Mouse (Mus musculus) NIH3T3 (cell line): Measurements from ENCODE around the gene Ift43.

Experiments used
- DNase-seq: peaks from one replicate; pipeline ENCODE4 v3.0.0-alpha.2; 2012; ENCODE audit warnings: low read depth

Ift43 gene

DNA sequence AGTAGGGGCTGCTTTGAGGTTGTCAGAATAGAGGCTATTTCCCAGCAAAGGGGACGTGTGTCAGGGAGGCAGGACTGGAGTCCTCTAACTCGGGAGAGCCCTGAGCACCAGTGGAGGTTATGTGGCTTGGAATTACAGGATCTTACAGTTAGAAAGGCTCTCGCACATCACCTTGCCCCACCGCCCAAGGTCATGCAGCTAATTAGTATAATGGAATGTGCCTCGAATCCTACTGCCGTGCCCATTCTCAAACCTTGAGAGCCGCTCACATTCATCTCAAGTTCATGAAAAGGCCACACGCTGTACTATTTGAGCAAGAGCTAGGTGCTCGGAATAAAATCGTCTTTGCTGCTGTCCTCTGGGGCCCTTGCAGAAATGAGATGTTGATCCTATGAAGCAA is 47.4 kb downstream of the Ift43 start:
- no peak for DNase-seq

GRCm38 (mm10) chr12:86132799-86133198 is 50.5 kb downstream of the Ift43 start:
- peak; percentile 87 for DNase-seq

DNA sequence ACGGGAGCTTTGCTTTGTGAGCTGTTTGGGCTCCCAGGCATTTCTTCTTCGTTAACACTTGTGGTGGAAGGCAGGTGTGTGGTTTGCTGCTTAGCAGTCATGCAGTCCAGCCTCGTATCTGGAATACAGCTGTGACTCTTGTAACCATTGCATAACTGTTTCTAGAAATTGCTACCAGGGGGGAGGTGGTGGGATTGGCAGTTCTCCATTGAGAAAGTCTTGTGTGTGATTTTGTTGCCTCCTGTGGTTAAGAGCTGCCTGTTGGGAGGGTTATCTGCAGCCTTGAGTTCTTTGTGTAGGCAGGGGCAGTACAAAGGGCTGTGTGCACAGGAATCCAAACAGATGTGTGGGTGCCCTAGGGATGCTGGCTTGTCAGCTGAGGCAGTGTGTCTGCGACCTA is 53.4 kb downstream of the Ift43 start:
- DNase-seq = peak; percentile 56

- no peak for DNase-seq
Observed at GRCm38 (mm10) chr12:86138696-86139095, 56.4 kb downstream of the Ift43 start.

- DNase-seq = peak; percentile 37
Observed at GRCm38 (mm10) chr12:86142389-86142788, 60.0 kb downstream of the Ift43 start.

GRCm38 (mm10) chr12:86146246-86146645 is 63.9 kb downstream of the Ift43 start:
- no peak for DNase-seq

GRCm38 (mm10) chr12:86148271-86148670 is 65.9 kb downstream of the Ift43 start:
- no peak for DNase-seq

DNA sequence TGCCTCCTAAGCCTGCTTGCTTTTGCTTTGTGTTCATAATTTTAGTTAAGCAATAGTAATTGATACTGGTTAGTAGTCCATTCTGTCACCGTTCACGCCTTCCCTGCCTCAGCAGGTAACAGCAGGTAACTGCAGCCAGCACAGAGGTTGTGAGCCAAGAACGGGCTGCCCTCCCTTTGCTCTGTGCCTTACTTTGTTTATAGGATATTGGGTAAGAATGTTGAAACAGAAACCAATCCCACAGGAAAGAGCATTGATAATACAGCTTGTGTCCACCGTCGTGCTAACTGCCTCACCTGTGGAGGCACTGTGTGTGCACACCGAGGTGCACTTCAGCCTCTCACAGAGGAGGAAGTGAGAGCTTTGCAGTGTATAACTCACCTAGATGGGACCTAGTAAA is 66.7 kb downstream of the Ift43 start:
- DNase-seq = no peak

DNA sequence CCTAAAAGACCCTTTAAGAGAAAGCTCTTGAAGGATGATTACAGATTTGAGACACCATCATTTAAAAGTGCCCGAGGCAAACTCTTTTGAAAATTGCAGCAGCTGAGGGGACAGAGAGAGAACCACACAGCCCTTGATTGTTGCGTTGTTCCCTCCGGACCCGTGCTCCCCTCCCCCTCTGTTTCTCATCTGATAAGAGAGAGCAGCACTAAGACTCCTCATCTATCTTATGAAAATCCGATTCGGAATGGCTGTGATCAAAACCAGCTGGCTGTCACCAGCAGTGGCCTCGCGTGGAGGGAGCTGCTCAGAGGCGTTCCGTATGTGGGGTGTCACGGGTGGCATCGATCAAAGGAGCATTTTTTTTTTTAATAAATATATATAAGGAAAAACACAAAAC is 69.6 kb downstream of the Ift43 start:
- DNase-seq = no peak

- DNase-seq = no peak
Observed at GRCm38 (mm10) chr12:86153213-86153957, 71.0 kb downstream of the Ift43 start.

DNA sequence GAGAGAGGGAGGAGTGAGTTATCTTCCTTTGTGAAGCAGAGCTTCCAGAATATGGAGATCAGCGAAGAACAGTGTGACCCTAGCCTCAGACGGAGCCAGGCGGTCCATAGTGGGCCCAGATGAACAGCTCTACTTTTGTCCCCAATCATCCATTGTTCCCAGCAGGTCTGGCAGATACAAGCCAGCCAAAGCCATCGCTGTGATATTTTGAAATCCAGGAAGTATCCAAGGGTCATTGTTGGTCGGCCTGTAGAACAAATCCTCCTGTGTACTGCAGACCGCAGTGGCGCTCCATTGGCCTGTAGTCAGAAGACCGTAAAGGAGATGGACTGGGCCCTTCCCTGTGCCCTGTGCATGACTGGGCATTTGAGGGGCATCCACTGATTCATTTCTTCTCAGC is 72.8 kb downstream of the Ift43 start:
- DNase-seq = no peak

DNA sequence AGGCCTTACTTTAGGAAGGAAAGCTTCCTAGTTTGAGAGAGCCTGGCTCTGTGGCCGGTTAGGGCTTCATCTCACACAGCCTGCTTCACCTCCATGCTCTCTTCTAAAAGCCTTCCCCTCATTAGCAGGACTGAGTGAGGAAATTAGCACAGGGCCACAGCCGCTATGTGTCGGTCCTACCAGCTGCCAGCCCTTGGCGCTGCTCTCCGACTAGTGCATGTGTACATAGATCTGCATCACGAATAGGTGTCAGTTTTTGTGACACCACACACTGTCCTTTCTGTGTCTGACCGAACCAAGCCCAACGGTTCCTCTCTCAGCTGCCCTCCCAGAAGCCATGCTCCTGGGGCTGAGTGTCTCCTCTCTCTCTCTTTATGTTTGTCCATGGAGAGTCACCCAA is 74.8 kb downstream of the Ift43 start:
- no peak for DNase-seq

DNA sequence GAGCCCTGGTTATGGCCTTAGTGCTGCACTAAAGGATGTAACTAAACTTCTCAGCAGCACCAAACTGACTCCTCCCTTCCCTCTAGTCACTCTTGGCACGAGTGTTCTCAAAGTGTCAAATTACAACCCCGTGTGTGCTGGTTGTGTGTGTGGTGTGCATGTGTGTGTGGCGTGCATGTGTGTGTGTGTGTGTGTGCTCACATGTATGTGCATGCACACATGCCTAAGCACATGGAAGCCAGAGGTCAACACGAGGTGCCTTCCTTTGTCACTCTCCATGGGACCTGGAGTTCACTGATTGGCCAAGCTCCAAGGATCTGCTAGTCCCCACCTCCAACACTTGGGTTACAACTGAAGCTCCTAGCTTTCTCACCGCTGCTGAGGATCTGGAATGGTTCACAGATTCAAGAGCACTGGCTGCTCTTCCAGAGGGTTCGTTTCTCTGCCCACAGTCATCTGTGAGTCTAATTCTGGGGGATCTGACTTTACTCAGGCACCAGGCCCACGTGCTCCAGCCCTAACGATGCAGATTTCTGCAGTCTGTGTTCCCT is 75.6 kb downstream of the Ift43 start:
- DNase-seq = peak; percentile 79

GRCm38 (mm10) chr12:86158689-86159483 is 76.5 kb downstream of the Ift43 start:
- no peak for DNase-seq

DNA sequence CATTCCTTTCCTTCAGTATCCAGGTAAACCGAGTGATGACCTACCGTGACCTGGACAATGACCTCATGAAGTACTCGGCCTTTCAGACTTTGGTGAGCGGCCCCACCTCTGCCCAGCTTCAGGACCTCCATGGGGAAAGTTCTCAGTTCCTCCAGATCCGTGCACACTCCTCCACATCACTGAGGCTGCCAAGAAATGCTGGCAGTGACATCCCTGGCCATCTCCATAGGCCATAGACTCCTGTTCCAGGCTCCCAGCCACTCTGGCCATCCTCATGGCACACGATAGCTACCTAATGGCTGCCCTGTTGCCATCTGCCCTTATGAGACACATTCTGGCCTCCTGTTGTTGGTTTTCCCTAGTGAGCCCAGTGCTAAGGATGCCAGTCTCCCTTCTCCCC is 79.1 kb downstream of the Ift43 start:
- no peak for DNase-seq

- no peak for DNase-seq
Observed at GRCm38 (mm10) chr12:86161942-86162341, 79.6 kb downstream of the Ift43 start.

DNA sequence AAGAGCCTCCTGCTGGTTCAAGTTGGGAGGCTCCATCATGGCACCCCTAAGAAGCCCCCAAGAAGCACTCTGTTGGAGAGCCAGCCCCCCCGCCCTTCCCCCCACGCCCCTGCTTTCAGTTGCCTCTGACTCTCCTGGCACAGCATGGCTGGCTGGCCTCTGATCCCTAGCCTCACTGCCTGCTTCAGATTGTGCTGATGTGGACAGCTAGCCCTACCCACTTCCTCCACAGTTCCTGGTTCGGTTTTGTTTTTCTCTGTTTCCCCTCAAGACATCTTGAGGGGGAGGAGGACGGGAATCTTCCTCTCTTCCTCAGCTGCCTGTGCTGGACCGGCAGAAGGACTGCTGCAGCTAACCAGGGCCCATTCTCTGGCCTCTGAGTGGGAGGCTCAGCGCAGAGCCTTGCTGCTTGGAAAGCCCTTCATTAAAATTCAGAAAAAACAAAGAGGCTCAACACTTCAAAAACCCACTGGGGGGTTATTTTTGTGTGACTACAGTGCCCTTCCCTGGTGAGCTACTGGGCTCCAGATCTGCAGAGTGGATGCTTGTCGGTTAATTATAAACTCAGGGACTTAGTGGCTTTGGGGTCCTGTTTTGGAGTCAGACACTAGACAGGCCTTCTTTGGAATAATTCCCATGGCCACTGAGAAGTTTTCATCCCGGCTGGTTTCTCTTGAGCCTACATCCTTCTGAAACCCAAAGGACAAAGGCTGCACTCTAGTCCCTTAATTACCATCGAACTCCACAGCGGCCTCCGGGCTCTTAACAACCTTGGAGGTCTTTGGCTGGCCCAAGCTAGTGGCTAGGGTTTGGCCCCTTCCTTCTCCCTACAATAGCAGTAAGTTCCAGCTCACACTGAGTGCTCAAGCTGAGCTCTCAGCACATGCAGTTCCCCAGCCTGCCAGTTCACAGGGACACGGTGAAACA is 80.8 kb downstream of the Ift43 start:
- DNase-seq = no peak

GRCm38 (mm10) chr12:86166244-86166643 is 83.9 kb downstream of the Ift43 start:
- DNase-seq = peak; percentile 43

DNA sequence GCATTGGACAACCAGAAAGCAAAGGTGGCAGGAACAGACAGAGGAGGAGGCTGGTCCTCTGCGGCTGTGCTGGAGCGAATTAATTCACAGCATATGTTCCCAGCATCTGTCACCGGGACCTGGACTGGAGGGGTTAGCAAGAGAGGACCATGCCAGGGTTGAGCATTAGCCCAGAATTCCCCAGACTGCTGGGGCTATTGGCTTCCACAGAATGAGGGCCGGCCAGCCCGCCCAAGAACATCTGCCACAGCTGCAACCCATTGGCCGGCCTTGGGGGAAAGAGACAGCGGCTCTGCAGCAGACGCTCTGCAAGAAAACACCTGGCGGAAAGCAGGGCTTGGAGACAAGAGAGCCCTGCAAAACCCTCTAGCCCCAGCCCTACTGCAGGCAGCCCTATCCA is 84.7 kb downstream of the Ift43 start:
- DNase-seq = peak; percentile 18

- DNase-seq = peak; percentile 53
Observed at GRCm38 (mm10) chr12:86168712-86169111, 86.4 kb downstream of the Ift43 start.

DNA sequence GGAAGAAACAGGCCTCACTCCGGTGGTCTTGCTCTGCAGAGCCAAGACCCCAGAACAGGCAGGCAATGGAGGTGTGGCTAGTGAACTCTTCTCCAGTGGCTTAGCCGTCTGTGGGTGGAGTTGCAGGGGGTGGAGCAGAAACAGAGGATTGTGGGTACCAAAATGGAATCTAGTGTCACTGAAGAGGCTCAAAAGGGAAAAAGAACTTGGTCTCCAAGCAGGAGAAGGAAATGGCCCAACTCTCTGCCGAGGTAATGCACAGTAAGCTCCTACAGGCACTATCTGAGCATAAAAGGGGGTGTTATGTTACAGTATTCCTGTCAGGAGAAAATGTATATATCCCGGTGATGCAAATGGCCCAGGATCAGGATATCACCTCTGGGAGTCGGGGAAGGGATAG is 86.9 kb downstream of the Ift43 start:
- no peak for DNase-seq

DNA sequence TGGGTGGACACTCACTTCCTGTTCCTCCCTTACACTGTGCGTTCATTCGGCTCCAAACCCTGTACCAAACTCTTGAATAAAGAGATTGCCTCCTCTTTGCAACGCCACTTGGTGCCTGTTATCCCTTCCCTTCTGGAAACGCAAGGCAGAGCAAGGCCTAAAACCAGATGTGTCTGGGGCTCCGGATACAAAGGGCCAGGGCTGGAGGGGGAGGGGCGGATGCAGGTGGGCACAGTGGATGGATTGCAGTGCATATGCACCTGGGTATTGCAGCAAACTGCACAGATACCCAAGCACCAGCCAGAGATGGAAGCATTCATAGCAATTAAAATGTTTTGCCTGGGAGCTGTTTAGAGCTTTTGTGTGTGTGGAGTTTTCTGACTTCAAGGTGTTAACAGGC is 91.0 kb downstream of the Ift43 start:
- no peak for DNase-seq
